Mouse (Mus musculus) macrophage (primary cell): ENCODE results near the gene Gjb4. TPM values are rescaled to one million over a fixed set of nuclear protein-coding genes. Genes with fewer than 3 reads are reported as not detected.

Experiments
- H3K27ac ChIP-seq: fragments of 350-480 bp; formaldehyde crosslinking; 2 replicates; pipeline ENCODE4 v1.9.0; 2021
- H3K36me3 ChIP-seq: fragments of 350-480 bp; formaldehyde crosslinking; 2 replicates; pipeline ENCODE4 v1.9.0; 2021; ENCODE audit errors: inconsistent target
- H3K4me3 ChIP-seq: fragments of 350-480 bp; formaldehyde crosslinking; 2 replicates; pipeline ENCODE4 v1.9.0; 2021; ENCODE audit errors: inconsistent target
- H3K79me2 ChIP-seq: fragments of 350-480 bp; formaldehyde crosslinking; 2 replicates; pipeline ENCODE4 v1.9.0; 2021; ENCODE audit errors: inconsistent target
- WGBS: methylation state at CpG from one replicate; pipeline ENCODE4 v1.1.7; 2026; ENCODE audit warnings: inconsistent platforms; ENCODE audit not compliant: missing documents; 5-methylcytosine and 5-hydroxymethylcytosine counted together
- polyA plus RNA-seq: library from polyadenylated mRNA; stranded (reverse); fragments of 250-400 nt; gene quantifications from 3 replicates; pipeline ENCODE4 v1.2.4, GENCODE M21; 2018; ENCODE audit warnings: inconsistent platforms

The Gjb4 gene
- polyA plus RNA-seq, 1 experiment from 2014 or later: not detected

DNA sequence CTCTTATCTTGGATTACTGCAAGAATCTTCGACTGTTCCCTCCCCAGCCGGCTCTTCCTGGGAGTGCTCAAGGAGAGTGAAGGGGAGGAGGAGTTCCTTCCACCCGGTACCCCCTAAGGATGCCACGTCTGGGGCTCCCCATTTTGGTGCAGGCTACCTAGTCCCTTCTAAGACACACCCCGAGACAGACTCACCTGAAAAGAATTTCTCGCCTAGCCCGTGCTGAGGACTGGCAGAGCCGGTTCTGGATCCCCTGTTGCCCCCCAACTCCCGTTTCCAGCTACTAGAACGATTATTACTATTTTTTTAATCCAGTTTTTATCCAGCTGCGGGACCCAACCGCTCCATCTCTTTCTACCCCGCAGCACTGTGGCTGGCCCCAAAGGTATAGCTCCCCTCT, 24.1 kb downstream of the Gjb4 start:
- H3K36me3 ChIP-seq: no peaks in the 10 kb centered on the region
- no peaks in the 10 kb centered on the region for H3K79me2 ChIP-seq
- H3K4me3 ChIP-seq: no peak overlapping the region
- WGBS: 13% methylated on average over 11 of the region's 13 CpGs
- H3K27ac ChIP-seq: no peak overlapping the region

- H3K27ac ChIP-seq: no peak overlapping the region
- no peaks in the 10 kb centered on the region for H3K36me3 ChIP-seq
- H3K4me3 ChIP-seq: no peak overlapping the region
- H3K79me2 ChIP-seq: no peaks in the 10 kb centered on the region
- WGBS: 63% methylated on average over 3 of the region's 3 CpGs
These were observed 24.8 kb downstream of the Gjb4 start for GRCm38 (mm10) chr4:127329046-127329445.

DNA sequence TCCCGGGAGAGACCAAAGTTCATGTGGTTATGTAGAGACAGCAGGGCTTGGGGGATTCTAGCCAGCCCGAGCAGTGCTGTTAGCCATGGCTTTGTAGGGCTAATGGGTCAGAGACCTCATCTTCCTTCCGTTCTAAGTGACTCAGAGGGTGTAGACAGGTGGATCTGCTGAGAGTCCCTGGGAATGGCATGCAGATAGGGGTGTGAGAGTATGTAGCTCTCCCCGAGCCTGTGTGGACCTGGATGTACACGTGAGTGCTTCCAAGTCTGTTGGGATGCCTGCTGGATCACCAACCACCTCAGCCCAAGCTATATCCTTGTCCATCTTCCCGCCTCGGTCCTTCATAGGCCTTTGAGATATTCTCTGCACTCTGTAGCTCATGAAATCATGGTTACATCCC, 25.5 kb downstream of the Gjb4 start:
- H3K27ac ChIP-seq: no peak overlapping the region
- no peaks in the 10 kb centered on the region for H3K36me3 ChIP-seq
- no peaks in the 10 kb centered on the region for H3K79me2 ChIP-seq
- no peak overlapping the region for H3K4me3 ChIP-seq
- 59% methylated on average over 7 of the region's 7 CpGs for whole genome bisulfite sequencing

GRCm38 (mm10) chr4:127327749-127328148, 26.1 kb downstream of the Gjb4 start:
- 6% methylated on average over 6 of the region's 6 CpGs for WGBS

DNA sequence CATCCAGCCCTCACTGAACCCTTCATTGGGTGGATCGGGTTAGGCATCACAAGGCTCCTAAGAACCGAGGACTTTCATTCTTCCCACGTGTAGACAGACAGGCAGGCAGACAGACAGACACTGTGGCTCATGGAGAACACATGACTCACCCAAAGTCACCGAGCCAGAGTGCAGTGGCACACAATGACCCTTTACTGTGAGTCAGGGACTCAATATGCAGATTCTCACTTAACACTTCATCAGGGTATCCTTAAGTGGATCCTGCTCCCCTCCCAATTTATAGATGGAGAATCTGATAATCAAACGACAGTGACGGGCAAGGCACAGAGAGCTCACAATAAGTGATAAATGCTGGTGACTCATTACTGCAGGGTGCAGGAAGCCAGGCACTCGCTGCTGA, 26.6 kb downstream of the Gjb4 start:
- Histone ChIP-seq H3K79me2 (no peaks in the 10 kb centered on the region), H3K27ac (no peak overlapping the region), H3K36me3 (no peaks in the 10 kb centered on the region), H3K4me3 (no peak overlapping the region)
- WGBS: 26% methylated on average over 7 of the region's 7 CpGs

More at GRCm38 (mm10) chr4:127327749-127328148, 26.1 kb downstream of the Gjb4 start:
- Histone ChIP-seq H3K4me3 (no peak overlapping the region), H3K27ac (no peak overlapping the region), H3K36me3 (no peaks in the 10 kb centered on the region), H3K79me2 (no peaks in the 10 kb centered on the region)

- 90% methylated on average over 5 of the region's 5 CpGs for WGBS
- Histone ChIP-seq H3K36me3 (no peaks in the 10 kb centered on the region), H3K27ac (no peak overlapping the region), H3K79me2 (no peaks in the 10 kb centered on the region), H3K4me3 (no peak overlapping the region)
These were observed 28.6 kb downstream of the Gjb4 start for GRCm38 (mm10) chr4:127325276-127325675.

GRCm38 (mm10) chr4:127324759-127325158, 29.1 kb downstream of the Gjb4 start:
- H3K4me3 ChIP-seq: no peak overlapping the region
- no peaks in the 10 kb centered on the region for H3K79me2 ChIP-seq
- no peaks in the 10 kb centered on the region for H3K36me3 ChIP-seq
- WGBS: 31% methylated on average over 6 of the region's 6 CpGs
- no peak overlapping the region for H3K27ac ChIP-seq

DNA sequence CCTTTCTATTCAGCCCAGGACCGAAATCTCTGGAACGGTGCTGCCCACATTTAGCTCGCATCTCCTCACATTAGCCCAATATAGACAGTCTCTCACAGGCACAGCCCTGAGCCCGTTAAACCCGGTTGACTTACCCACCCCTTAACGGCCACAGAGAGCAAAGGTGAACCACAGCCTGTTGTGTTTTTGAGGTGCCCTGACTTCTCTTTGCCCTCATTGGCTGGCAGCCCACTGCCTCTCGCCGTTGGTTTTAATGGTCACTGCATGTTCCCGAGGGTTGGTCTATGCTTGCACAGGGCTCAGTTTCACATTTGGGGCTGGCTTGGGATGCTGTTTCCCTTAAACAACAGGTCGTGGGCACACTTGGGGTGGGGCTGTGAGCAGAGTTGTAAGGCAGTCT, 29.6 kb downstream of the Gjb4 start:
- H3K27ac ChIP-seq: no peak overlapping the region
- WGBS: 74% methylated on average over 10 of the region's 10 CpGs
- no peaks in the 10 kb centered on the region for H3K79me2 ChIP-seq
- no peak overlapping the region for H3K4me3 ChIP-seq
- H3K36me3 ChIP-seq: no peaks in the 10 kb centered on the region

DNA sequence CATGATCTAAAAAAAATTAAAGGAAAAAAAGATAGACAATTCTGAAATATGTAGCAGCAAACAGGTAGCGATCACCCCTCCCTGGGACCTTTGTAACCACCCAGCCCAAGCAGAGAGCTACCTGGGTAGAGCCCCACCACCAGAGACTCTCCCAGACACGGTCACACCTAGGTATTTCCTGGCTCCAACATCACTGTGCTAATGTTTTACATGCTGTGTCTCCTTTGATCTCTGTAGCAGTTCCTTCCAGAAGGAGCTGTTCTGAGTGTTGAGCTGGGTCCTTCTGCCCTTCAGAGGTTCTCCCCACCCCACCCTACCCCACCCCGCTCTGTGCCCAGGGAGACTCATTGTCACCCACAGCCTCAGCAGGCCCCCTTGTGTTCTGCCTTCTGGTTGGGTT, 30.2 kb downstream of the Gjb4 start:
- Histone ChIP-seq H3K4me3 (no peak overlapping the region), H3K27ac (no peak overlapping the region), H3K79me2 (no peaks in the 10 kb centered on the region), H3K36me3 (no peaks in the 10 kb centered on the region)
- WGBS: 90% methylated on average over 3 of the region's 3 CpGs

- 15% methylated on average over 3 of the region's 3 CpGs for WGBS
These were observed 34.3 kb downstream of the Gjb4 start for GRCm38 (mm10) chr4:127319613-127320012.

GRCm38 (mm10) chr4:127317143-127317542, 36.7 kb downstream of the Gjb4 start:
- Histone ChIP-seq H3K36me3 (no peaks in the 10 kb centered on the region), H3K79me2 (no peaks in the 10 kb centered on the region), H3K27ac (no peak overlapping the region), H3K4me3 (no peak overlapping the region)
- WGBS: 77% methylated on average over 4 of the region's 4 CpGs

More at GRCm38 (mm10) chr4:127319613-127320012, 34.3 kb downstream of the Gjb4 start:
- Histone ChIP-seq H3K36me3 (no peaks in the 10 kb centered on the region), H3K4me3 (no peak overlapping the region), H3K27ac (no peak overlapping the region), H3K79me2 (no peaks in the 10 kb centered on the region)

DNA sequence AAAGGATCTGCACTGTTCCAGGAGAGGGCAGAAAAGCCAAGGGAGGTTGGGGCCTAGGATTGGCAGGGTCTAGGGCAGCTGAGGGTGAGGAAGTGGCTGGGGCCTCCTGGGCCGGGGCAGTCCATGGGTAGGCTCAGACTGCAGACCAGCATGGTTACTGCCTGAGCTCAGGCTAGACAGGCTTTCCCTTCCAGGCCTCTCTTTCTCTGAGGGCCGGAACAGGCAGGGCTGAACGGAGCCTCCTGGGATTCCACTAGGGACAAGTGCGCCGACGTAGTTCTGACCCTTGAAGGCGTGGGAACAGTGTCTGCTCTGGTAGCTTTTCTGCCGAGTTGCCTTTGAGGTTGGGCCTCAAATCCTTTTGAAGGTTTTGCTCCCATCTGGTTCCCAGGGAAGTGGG, 38.1 kb downstream of the Gjb4 start:
- Histone ChIP-seq H3K4me3 (no peak overlapping the region), H3K36me3 (no peaks in the 10 kb centered on the region), H3K27ac (no peak overlapping the region), H3K79me2 (no peaks in the 10 kb centered on the region)
- WGBS: 95% methylated on average over 8 of the region's 8 CpGs

DNA sequence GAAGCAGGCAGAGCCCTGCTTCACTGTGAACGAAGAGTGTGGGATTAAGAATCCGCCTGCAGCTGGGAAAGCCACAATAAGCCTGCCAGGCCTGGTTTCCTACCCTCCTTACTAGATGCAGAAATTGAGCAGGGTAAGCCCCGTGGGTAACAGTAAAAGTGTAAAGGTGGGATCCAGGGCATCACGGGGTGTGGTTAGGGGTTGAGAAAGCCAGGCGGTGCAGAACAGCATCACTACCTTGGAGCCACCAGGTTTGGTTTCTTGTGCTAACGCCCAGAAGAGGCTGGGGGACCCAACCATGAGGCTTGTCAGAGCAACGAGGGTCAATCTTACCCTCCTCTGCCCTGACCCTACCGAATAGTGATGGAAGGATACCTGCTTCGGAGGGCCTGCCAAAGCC, 39.3 kb downstream of the Gjb4 start:
- H3K4me3 ChIP-seq: no peak overlapping the region
- H3K36me3 ChIP-seq: no peaks in the 10 kb centered on the region
- 84% methylated on average over 9 of the region's 9 CpGs for WGBS
- H3K79me2 ChIP-seq: no peaks in the 10 kb centered on the region
- no peak overlapping the region for H3K27ac ChIP-seq

- WGBS: under 1% methylated on average over 25 of the region's 25 CpGs
- Histone ChIP-seq H3K79me2 (no peaks in the 10 kb centered on the region), H3K27ac (no peak within 1 kb of the TSS), H3K36me3 (no peaks in the 10 kb centered on the region), H3K4me3 (no peak within 1 kb of the TSS)
These were observed 40.0 kb downstream of the Gjb4 start, which contains the start of gene Gja4 for GRCm38 (mm10) chr4:127313861-127314260. Gene Gja4, minus strand, starts transcription at chr4:127314039.

DNA sequence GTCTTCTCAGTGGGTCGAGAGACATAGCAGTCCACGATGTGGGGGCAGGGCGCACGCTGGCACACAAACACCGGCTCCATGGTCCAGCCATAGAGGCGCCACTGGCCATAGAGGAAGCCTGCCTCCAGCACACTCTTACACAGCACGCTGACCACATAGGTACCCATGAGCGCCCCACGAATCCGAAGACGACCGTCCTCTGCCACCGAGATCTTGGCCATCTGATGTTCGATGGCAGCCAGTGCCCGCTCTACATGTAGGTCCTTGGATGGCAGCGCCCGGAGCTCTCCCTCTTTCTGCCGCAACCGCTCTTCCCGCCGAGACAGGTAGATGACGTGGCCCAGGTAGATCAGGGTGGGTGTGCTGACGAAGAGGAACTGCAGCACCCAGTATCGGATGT, 41.5 kb downstream of the Gjb4 start:
- H3K79me2 ChIP-seq: no peaks in the 10 kb centered on the region
- no peak overlapping the region for H3K27ac ChIP-seq
- H3K36me3 ChIP-seq: no peaks in the 10 kb centered on the region
- WGBS: 72% methylated on average over 24 of the region's 24 CpGs
- H3K4me3 ChIP-seq: no peak overlapping the region

- 79% methylated on average over 9 of the region's 9 CpGs for WGBS
These were observed 42.3 kb downstream of the Gjb4 start for GRCm38 (mm10) chr4:127311561-127311960.

More at GRCm38 (mm10) chr4:127311561-127311960, 42.3 kb downstream of the Gjb4 start:
- no peaks in the 10 kb centered on the region for H3K36me3 ChIP-seq
- no peak overlapping the region for H3K27ac ChIP-seq
- H3K79me2 ChIP-seq: no peaks in the 10 kb centered on the region
- no peak overlapping the region for H3K4me3 ChIP-seq
